Mouse (Mus musculus) forebrain, embryonic 12.5 days (tissue): ENCODE measurements at regions not wholly inside any gene's neighbourhood (a gene's known extent, or its start where the extent isn't known, plus 50 kb on each side); places are given as distances from the start of the nearest gene placed in this dataset.

ENCODE experiments used
- ATAC-seq: fragments of 200-750 bp; cut with Nextera tagmentation; 2 replicates; pipeline ENCODE4 v1.8.0; 2017; ENCODE audit warnings: moderate TSS enrichment; ENCODE audit not compliant: low FRiP score
- H3K27ac ChIP-seq: fragments of 300-500 bp; sonication (generic); 2 replicates; pipeline ENCODE4 v1.5.1; 2016; ENCODE audit warnings: mild to moderate bottlenecking
- H3K27me3 ChIP-seq: fragments of 300-500 bp; sonication (generic); 2 replicates; pipeline ENCODE4 v1.6.1; 2016; ENCODE audit warnings: mild to moderate bottlenecking
- H3K36me3 ChIP-seq: fragments of 300-500 bp; sonication (generic); replicated peaks from 2 replicates; pipeline ENCODE4 v1.6.1; 2016; ENCODE audit warnings: mild to moderate bottlenecking
- H3K4me1 ChIP-seq: fragments of 300-500 bp; sonication (generic); 2 replicates; pipeline ENCODE4 v1.6.1; 2016
- H3K4me2 ChIP-seq: fragments of 300-500 bp; sonication (generic); 2 replicates; pipeline ENCODE4 v1.6.1; 2016; ENCODE audit warnings: mild to moderate bottlenecking, moderate library complexity
- H3K4me3 ChIP-seq: fragments of 300-500 bp; sonication (generic); replicated peaks from 2 replicates; pipeline ENCODE4 v1.5.1; 2016; ENCODE audit warnings: mild to moderate bottlenecking
- H3K9ac ChIP-seq: fragments of 300-500 bp; sonication (generic); 2 replicates; pipeline ENCODE4 v1.6.1; 2016; ENCODE audit warnings: mild to moderate bottlenecking
- H3K9me3 ChIP-seq: fragments of 300-500 bp; sonication (generic); 2 replicates; pipeline ENCODE4 v1.6.1; 2016
- WGBS: fragments of 180-500 bp; shearing (Covaris S2); methylation state at CpG from one replicate; pipeline ENCODE4 v1.1.7; 2016; 5-methylcytosine and 5-hydroxymethylcytosine counted together

- ATAC-seq: no peak; the same call in 1 of the 2 replicates
- H3K9ac ChIP-seq: no peak overlapping the region
Observed at GRCm38 (mm10) chr10:122570909-122571551, 107.5 kb upstream of the Ppm1h start.

GRCm38 (mm10) chr10:122576171-122577063 is 102.1 kb upstream of the Ppm1h start:
- no peaks in the 10 kb centered on the region for H3K9me3 ChIP-seq
- no peak overlapping the region for H3K4me3 ChIP-seq
- ATAC-seq: no peak
- H3K4me2 ChIP-seq: no peak overlapping the region
- 95% methylated on average over 8 of the region's 8 CpGs for WGBS
- no peaks in the 10 kb centered on the region for H3K36me3 ChIP-seq
- no peak overlapping the region for H3K27ac ChIP-seq
- H3K4me1 ChIP-seq: no peaks in the 10 kb centered on the region
- H3K9ac ChIP-seq: no peak overlapping the region
- no peaks in the 10 kb centered on the region for H3K27me3 ChIP-seq

More at GRCm38 (mm10) chr10:122570909-122571551, 107.5 kb upstream of the Ppm1h start:
- Histone ChIP-seq H3K27ac (no peak overlapping the region), H3K27me3 (no peaks in the 10 kb centered on the region), H3K9me3 (no peaks in the 10 kb centered on the region), H3K4me3 (no peak overlapping the region), H3K36me3 (no peaks in the 10 kb centered on the region), H3K4me1 (peaks cover 10% of the 10 kb centered on the region), H3K4me2 (no peak overlapping the region)
- 29% methylated on average over 13 of the region's 13 CpGs for WGBS

GRCm38 (mm10) chr10:122578209-122579001 is 100.2 kb upstream of the Ppm1h start:
- H3K4me3 ChIP-seq: no peak overlapping the region
- no peaks in the 10 kb centered on the region for H3K27me3 ChIP-seq
- no peaks in the 10 kb centered on the region for H3K9me3 ChIP-seq
- H3K36me3 ChIP-seq: no peaks in the 10 kb centered on the region
- H3K4me1 ChIP-seq: no peaks in the 10 kb centered on the region
- ATAC-seq: no peak
- no peak overlapping the region for H3K4me2 ChIP-seq
- no peak overlapping the region for H3K9ac ChIP-seq
- 69% methylated on average over 24 of the region's 24 CpGs for WGBS
- H3K27ac ChIP-seq: no peak overlapping the region

GRCm38 (mm10) chr10:122581096-122581495 is 97.5 kb upstream of the Ppm1h start:
- Histone ChIP-seq H3K27ac (no peak overlapping the region), H3K27me3 (no peaks in the 10 kb centered on the region), H3K9ac (no peak overlapping the region), H3K4me1 (no peaks in the 10 kb centered on the region), H3K36me3 (no peaks in the 10 kb centered on the region), H3K4me3 (no peak overlapping the region), H3K9me3 (no peaks in the 10 kb centered on the region), H3K4me2 (no peak overlapping the region)
- no peak for ATAC-seq
- 88% methylated on average over 7 of the region's 7 CpGs for WGBS

GRCm38 (mm10) chr10:122587541-122587940 is 91.0 kb upstream of the Ppm1h start:
- H3K36me3 ChIP-seq: no peaks in the 10 kb centered on the region
- H3K4me3 ChIP-seq: no peak overlapping the region
- no peaks in the 10 kb centered on the region; the same call in 1 of the 2 replicates for H3K4me1 ChIP-seq
- no peaks in the 10 kb centered on the region for H3K27me3 ChIP-seq
- no peak for ATAC-seq
- WGBS: 76% methylated on average over 3 of the region's 3 CpGs
- H3K9ac ChIP-seq: no peak overlapping the region
- H3K27ac ChIP-seq: no peak overlapping the region
- H3K9me3 ChIP-seq: no peaks in the 10 kb centered on the region
- H3K4me2 ChIP-seq: no peak overlapping the region

GRCm38 (mm10) chr10:122599511-122599910 is 79.1 kb upstream of the Ppm1h start:
- no peak overlapping the region for H3K4me3 ChIP-seq
- H3K27ac ChIP-seq: no peak overlapping the region
- no peaks in the 10 kb centered on the region for H3K36me3 ChIP-seq
- no peaks in the 10 kb centered on the region for H3K27me3 ChIP-seq
- no peak overlapping the region for H3K4me2 ChIP-seq
- no peak overlapping the region for H3K9ac ChIP-seq
- 93% methylated on average over 2 of the region's 2 CpGs for WGBS
- H3K9me3 ChIP-seq: no peaks in the 10 kb centered on the region
- no peak for ATAC-seq
- peaks cover 8% of the 10 kb centered on the region; the same call in 1 of the 2 replicates for H3K4me1 ChIP-seq

- no peak overlapping the region for H3K27ac ChIP-seq
- no peaks in the 10 kb centered on the region for H3K36me3 ChIP-seq
- peak; percentile 86 for ATAC-seq
- H3K4me3 ChIP-seq: no peak overlapping the region
- 43% methylated on average over 6 of the region's 6 CpGs for WGBS
- peaks cover 8% of the 10 kb centered on the region; the same call in 1 of the 2 replicates for H3K4me1 ChIP-seq
- H3K9me3 ChIP-seq: no peaks in the 10 kb centered on the region
- H3K9ac ChIP-seq: no peak overlapping the region
- H3K4me2 ChIP-seq: no peak overlapping the region
- H3K27me3 ChIP-seq: no peaks in the 10 kb centered on the region
Observed at GRCm38 (mm10) chr10:122602394-122602793, 76.2 kb upstream of the Ppm1h start.

- ATAC-seq: no peak
- Histone ChIP-seq H3K36me3 (no peaks in the 10 kb centered on the region), H3K27me3 (no peaks in the 10 kb centered on the region), H3K9ac (no peak overlapping the region), H3K9me3 (no peaks in the 10 kb centered on the region), H3K27ac (no peak overlapping the region), H3K4me3 (no peak overlapping the region), H3K4me2 (no peak overlapping the region), H3K4me1 (peaks cover 8% of the 10 kb centered on the region; the same call in 1 of the 2 replicates)
- WGBS: 69% methylated on average over 1 of the region's 1 CpGs
Observed at GRCm38 (mm10) chr10:122603960-122604359, 74.6 kb upstream of the Ppm1h start.

GRCm38 (mm10) chr10:122613281-122613680 is 65.3 kb upstream of the Ppm1h start:
- Histone ChIP-seq H3K27me3 (no peaks in the 10 kb centered on the region), H3K4me2 (no peak overlapping the region), H3K36me3 (no peaks in the 10 kb centered on the region), H3K27ac (no peak overlapping the region), H3K9me3 (no peaks in the 10 kb centered on the region), H3K4me3 (no peak overlapping the region), H3K4me1 (peaks cover 3% of the 10 kb centered on the region; the same call in 1 of the 2 replicates), H3K9ac (no peak overlapping the region)
- no peak for ATAC-seq
- 74% methylated on average over 2 of the region's 2 CpGs for WGBS

- Histone ChIP-seq H3K4me2 (no peak overlapping the region), H3K27ac (no peak overlapping the region), H3K4me1 (peaks cover 5% of the 10 kb centered on the region), H3K4me3 (no peak overlapping the region), H3K9ac (no peak overlapping the region), H3K9me3 (no peaks in the 10 kb centered on the region), H3K36me3 (no peaks in the 10 kb centered on the region), H3K27me3 (no peaks in the 10 kb centered on the region)
- 72% methylated on average over 2 of the region's 2 CpGs for WGBS
- ATAC-seq: no peak
Observed at GRCm38 (mm10) chr10:122613891-122614290, 64.7 kb upstream of the Ppm1h start.

- H3K36me3 ChIP-seq: no peaks in the 10 kb centered on the region
- peaks cover 12% of the 10 kb centered on the region for H3K4me1 ChIP-seq
- H3K9me3 ChIP-seq: no peaks in the 10 kb centered on the region
- ATAC-seq: no peak
- 66% methylated on average over 3 of the region's 3 CpGs for WGBS
- no peak overlapping the region for H3K4me2 ChIP-seq
- no peaks in the 10 kb centered on the region for H3K27me3 ChIP-seq
- no peak overlapping the region for H3K4me3 ChIP-seq
- H3K27ac ChIP-seq: no peak overlapping the region
- H3K9ac ChIP-seq: no peak overlapping the region
Observed at GRCm38 (mm10) chr10:122614720-122615119, 63.8 kb upstream of the Ppm1h start.

GRCm38 (mm10) chr10:122615658-122616057 is 62.9 kb upstream of the Ppm1h start:
- WGBS: 94% methylated on average over 12 of the region's 12 CpGs
- no peaks in the 10 kb centered on the region for H3K36me3 ChIP-seq
- H3K9me3 ChIP-seq: no peaks in the 10 kb centered on the region
- no peak for ATAC-seq
- H3K27ac ChIP-seq: no peak overlapping the region
- H3K4me3 ChIP-seq: no peak overlapping the region
- H3K9ac ChIP-seq: no peak overlapping the region
- no peaks in the 10 kb centered on the region for H3K27me3 ChIP-seq
- H3K4me2 ChIP-seq: no peak overlapping the region
- H3K4me1 ChIP-seq: peaks cover 16% of the 10 kb centered on the region
